Mouse (Mus musculus): ENCODE data around the gene Sorbs1.

- TF ChIP-seq NRF1 (IDR thresholded peaks at IDR 0.05; ENCODE audit: low read depth, low read length) = no peak
- TF ChIP-seq MXI1 (IDR thresholded peaks at IDR 0.05; ENCODE audit: low read depth, low read length) = no peak
- no peak for TF ChIP-seq USF2 (conservative IDR thresholded peaks at IDR 0.05; ENCODE audit: low read depth, low read length)
- TF ChIP-seq CHD2 (IDR thresholded peaks at IDR 0.05; ENCODE audit: low read length) = no peak
- TF ChIP-seq ELF1 (IDR thresholded peaks at IDR 0.05; ENCODE audit: low read depth, low read length) = no peak
- no peak for TF ChIP-seq POLR2A (IDR thresholded peaks at IDR 0.05; ENCODE audit: low read depth, low read length)
- TF ChIP-seq MAX (IDR thresholded peaks at IDR 0.05; ENCODE audit: low read length) = no peak
- TF ChIP-seq CHD1 (IDR thresholded peaks at IDR 0.05; ENCODE audit: low read depth, low read length) = no peak
- TF ChIP-seq CTCF (conservative IDR thresholded peaks at IDR 0.05 in 1 of 2, IDR thresholded peaks at IDR 0.05 in 1 of 2; ENCODE audit: low read depth in 2 of 2, low read length in 2 of 2) = no peak
- TF ChIP-seq ZKSCAN1 (IDR thresholded peaks at IDR 0.05; ENCODE audit: borderline replicate concordance, low read depth, low read length) = no peak
- no peak for TF ChIP-seq USF1 (IDR thresholded peaks at IDR 0.05; ENCODE audit: low read depth, low read length)
- TF ChIP-seq ZC3H11A (IDR thresholded peaks at IDR 0.05; ENCODE audit: low read depth, low read length) = no peak
- no peak for TF ChIP-seq EP300 (IDR thresholded peaks at IDR 0.05; ENCODE audit: low read length)
Observed at GRCm38 (mm10) chr19:40542776-40543175, 29.2 kb upstream of the Sorbs1 start.

All from CH12.LX (cell line).